Mouse (Mus musculus): ENCODE data around the gene Apobec1. TPM values are rescaled to one million over a fixed set of nuclear protein-coding genes. Genes with fewer than 3 reads are reported as not detected.

Apobec1 gene
- polyA plus RNA-seq, 1 experiment, result 0.23 TPM

DNA sequence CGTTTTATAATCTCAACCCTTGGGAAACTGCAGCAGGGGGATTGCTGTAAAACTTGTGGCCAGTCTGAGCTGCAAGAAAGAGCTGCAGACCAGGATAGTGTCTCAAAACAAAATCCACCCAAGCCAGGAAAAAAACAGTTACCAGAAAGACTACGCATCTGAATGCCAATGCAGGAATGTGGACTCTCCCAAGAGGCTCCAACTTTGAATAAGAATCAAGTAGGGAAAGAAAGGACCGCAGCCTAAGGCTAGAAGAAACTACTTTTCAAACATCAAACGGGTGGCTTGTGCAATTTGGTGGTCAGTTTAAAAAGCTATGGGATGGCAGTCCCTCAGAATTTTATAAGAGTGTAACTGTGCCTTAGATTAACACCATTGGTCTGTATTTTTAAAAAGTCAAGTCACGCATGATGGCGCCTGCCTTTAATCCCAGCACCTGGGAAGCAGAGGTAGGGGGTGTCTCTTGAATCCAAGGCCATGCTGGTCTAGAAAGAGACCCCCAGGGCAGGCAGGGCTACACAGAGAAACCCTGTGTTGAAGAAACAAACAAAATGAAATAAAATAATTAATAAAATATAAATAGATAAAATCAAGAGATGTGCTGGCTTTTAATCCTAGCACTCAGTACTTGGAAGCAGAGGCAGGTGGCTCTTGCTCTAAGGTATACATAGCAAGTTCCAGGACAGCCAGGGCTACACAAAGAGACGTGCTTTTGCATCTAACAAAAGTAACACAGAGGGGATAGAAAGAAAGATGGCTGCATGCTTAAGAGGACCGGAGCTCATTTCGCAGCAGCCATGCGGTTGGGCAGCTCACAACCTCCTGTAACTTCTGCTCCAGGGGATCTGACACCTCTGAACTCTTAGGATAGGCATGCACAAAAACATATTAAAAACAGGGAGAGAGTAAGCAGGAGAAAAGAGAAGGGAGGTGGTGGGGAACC lies 6.5 kb upstream of the Apobec1 start:
- no peak for TF ChIP-seq GATA1 (IDR thresholded peaks at IDR 0.05; ENCODE audit: low read length)

DNA sequence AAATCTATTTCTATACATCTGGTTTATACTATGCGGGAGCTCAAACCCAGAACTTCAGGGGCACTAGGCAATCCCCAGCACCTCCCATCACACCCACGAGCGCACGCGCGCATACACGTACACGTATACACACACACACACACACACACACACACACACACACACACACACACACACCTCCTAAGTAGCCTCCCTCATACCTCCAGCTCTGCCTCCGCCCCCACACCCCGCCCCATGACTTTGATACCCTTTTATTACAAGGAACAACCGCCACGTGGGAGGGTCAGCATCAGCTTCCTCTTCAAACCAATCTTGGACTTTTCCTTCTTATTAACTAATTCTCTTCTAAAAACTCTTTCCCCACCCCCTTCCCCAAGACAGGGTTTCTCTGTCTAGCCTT lies 5.5 kb upstream of the Apobec1 start:
- TF ChIP-seq GATA1 (IDR thresholded peaks at IDR 0.05; ENCODE audit: low read length), result no peak

DNA sequence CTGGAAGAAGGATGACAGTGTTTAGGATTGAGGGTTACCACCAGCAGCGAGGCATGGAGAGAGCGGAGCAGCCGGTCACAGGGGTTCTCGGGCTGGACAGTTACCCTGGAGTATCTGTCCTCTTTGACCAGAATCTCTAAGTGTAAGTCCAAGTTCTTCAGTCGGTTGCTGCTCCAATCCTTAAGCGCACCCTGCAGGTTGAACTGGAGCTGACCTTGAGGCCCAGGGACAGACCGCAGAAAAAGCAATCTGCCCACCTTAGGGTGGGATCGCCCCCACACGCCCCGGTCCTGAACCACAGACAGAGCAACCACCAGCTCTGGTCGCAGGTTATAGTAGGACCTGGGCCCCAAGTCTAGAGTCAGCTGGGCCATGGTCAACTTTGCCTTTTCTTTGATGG lies 4.4 kb upstream of the Apobec1 start:
- no peak for TF ChIP-seq GATA1 (IDR thresholded peaks at IDR 0.05; ENCODE audit: low read length)

DNA sequence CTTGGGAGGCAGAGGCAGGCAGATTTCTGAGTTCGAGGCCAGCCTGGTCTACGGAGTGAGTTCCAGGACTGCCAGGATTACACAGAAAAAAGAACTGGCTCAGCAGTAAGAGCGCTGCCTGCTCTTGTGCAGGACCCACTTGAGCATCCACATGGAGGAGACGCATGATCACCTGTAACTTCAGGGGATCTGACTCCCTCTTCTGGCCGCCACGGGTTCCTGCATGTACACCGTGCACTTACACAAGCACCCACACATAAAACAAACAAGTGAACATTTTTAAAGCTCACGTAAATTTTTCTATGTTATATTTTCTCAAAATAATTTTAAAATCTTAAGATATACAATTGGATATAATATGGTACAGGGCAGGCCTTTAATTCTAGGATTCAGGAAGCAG lies 3.2 kb upstream of the Apobec1 start:
- TF ChIP-seq GATA1 (IDR thresholded peaks at IDR 0.05; ENCODE audit: low read length), result no peak

DNA sequence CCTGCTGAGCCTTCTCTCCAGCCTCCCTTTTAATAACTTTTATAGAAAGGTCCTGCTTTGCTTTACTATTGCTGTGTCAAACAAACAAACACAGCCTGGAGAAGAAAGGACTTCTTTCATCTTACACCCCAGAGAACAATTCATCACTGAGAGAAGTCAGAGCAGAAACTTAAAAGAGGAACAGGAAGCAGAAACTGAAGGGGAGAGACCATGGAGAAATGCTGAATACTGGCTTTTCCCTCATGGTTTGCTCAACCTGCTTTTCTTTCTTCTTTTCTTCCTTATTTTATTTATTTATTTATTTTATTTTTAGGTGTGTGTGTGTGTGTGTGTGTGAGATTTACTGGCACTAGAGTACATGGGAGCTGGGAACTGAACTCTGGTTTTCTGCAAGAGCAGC lies 2.0 kb upstream of the Apobec1 start:
- TF ChIP-seq GATA1 (IDR thresholded peaks at IDR 0.05; ENCODE audit: low read length), result no peak

DNA sequence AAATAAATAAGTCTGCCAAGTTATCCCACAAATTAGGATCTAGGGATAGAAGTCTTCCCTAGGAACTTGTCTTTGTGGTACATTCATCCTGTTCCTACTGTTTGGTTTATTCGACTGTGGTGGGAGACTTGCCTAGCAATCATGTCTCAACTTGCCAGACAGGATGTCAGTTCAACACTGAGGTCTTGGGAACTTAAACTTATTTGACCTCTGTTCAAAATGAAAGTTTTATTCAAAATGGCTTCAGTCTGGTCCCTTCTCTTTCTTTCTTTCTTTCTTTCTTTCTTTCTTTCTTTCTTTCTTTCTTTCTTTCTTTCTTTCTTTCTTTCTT lies 713 bp upstream of the Apobec1 start:
- TF ChIP-seq GATA1 (IDR thresholded peaks at IDR 0.05; ENCODE audit: low read length), result no peak

DNA sequence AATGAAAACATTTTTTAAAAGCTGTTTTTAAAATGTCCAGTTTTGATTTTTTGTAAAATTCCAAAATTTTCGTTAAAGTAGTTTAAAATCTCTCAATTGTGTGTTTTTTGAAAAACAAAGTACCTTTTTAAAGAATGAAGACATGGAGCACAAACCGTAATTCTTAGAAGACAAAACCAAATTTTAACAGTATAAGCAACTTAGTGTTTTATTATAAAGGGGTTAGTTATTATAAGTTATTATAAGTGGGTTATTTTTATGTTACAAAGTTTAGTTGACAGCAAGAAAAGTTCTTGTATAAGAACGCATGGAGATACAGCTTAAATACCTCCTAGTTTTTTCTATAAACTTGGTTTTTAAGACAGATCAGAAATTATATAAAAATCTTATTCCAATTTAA lies 629 bp downstream of the Apobec1 start:
- TF ChIP-seq GATA1 (IDR thresholded peaks at IDR 0.05; ENCODE audit: low read length), result no peak

DNA sequence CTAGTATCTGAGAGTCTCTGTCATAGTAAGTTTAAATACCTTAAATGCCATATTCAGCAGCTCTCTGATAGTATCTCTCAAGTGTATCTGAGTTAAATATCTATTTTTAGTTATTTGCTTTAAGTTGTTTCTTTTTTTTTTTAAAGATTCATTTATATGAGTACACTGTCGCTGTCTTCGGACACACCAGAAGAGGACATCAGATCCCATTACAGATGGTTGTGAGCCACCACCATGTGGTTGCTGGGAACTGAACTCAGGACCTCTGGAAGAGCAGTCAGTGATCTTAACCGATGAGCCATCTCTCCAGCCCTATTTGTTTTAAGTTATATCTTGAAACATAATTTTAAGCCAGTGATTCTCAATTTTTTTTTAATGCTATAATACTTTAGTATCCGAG lies 1.2 kb downstream of the Apobec1 start:
- TF ChIP-seq GATA1 (IDR thresholded peaks at IDR 0.05; ENCODE audit: low read length), result no peak

DNA sequence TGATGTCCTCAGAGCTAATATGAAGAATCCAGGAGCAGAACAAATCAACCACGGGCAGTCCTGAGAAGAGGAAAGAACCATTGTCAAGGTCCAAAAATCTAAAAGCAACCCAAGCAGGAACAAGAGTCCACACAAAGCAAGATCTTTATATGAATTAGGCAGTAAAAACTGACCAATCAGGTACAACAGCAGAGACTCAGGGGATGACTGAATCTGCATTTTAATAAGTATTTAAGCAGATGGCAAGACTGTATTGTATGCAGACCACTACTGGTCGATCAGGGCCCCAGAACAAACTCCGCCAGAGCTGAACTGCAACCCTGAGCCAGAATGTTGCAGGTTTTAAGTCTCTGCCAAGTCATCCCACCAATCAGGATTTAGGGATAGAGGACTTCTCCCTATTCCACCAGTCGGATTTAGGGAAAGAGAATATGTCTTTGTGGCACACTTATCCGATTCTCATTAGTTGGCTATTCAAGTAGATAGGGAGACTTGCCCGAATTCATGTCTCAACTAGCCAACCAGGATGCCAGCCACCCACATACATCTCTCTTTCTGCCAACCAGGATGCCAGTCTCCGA lies 2.1 kb downstream of the Apobec1 start:
- no peak for TF ChIP-seq GATA1 (IDR thresholded peaks at IDR 0.05; ENCODE audit: low read length)

DNA sequence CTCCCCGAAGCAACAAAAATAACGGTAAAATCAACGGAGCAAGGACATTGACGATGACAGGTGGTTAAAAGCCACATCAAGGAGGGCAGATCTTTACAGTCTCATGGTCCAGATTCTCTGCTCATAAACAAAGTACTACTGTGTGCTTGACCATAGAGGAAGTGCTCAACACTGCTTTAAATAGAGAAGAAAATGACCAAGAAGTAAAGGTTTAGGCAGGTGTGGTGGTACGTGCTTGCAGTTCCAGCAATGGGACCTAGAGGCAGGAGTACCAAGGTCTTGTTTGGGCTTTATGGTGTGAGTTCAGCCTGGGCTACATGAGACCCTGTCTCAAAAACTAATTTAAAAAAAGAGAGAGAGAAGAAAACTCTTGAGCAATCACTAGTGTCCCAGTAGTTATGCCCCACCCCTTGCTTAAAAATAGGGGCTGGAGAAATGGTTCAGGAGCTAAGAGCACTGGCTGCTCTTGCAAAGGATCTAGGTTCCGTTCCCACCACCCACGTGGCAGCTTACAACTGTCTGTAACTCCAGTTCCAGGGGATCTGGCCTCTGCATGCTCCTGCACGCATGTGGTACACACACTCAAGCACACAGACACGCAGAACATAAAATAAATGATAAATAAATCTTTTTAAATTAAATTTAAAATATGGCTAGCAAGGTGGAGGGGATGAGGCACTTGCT lies 3.0 kb downstream of the Apobec1 start:
- TF ChIP-seq GATA1 (IDR thresholded peaks at IDR 0.05; ENCODE audit: low read length), result no peak

DNA sequence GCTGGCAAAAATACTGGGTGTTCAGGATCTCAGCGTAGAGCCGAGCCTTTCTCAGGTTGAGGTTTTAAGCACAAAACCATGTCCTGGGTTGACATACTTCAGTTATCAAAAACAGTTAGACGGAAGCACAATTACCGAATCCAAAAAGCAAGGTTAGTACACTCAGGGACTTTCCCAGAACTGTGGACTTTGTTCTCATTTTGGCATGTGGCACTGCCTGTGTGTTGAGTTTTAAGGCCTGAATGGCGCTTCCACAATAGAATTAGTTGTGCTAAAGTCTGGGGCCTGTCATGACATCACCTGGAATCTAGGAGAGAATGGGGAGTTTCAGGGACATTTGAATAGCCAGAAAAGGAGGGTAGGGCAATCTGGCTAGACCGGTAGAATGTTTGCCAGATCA lies 3.8 kb downstream of the Apobec1 start:
- no peak for TF ChIP-seq GATA1 (IDR thresholded peaks at IDR 0.05; ENCODE audit: low read length)

DNA sequence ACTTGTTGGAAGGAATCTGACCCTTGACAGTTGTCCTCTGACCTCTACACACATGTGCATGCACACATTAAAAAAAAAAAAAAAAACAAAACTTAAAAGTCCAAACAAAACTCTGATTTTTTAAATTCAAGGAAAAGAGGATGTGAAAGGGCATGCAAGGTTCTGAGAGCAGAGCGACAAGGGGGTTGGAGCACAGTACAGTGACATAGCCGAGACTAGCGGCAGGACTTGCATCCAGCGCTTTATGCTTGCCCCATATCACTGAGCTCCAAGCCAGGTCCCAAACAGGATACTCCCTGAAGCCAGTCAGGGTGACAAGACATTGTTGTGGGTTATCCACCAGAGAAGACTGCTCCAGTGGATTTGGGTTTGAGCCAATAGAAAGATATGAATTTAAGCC lies 4.2 kb downstream of the Apobec1 start:
- TF ChIP-seq GATA1 (IDR thresholded peaks at IDR 0.05; ENCODE audit: low read length), result no peak

DNA sequence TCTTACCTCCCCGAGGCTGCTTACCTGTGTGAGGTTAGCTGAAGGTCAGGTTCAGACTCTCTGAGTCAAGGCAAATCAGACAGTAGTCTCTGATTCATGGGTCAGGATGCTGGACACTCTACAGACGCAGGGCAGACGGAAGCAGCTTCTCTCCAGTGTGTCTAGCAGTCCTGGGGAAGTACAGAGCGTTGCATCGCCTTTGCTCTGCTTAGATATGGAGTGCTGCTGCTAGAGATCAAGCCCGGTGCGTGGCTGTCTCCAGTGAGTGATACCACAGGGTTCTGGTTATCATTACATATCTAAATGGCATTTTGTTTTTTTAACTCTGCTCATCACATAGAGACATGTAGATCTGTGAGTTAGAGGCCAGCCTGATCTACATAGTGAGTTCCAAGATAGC lies 5.6 kb downstream of the Apobec1 start:
- TF ChIP-seq GATA1 (IDR thresholded peaks at IDR 0.05; ENCODE audit: low read length), result no peak

DNA sequence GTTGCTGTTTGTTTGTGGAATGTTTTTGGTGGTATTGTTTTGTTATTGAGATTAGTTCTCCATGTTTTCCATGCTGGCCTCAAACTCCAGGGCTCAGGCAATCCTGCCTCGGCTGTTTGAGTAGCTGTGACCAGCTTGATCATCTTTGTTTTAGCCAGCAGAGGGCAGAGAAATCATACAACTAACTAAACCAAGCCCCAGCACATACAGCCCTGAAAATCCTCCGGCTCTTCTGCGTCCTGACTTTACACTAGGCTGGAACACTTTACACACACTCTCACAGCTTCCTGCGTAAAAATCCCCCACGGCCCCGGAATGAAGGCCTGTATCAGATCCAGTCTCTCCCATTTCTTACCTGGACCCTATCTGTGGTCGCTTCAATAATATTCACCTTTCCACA lies 6.6 kb downstream of the Apobec1 start:
- no peak for TF ChIP-seq GATA1 (IDR thresholded peaks at IDR 0.05; ENCODE audit: low read length)

DNA sequence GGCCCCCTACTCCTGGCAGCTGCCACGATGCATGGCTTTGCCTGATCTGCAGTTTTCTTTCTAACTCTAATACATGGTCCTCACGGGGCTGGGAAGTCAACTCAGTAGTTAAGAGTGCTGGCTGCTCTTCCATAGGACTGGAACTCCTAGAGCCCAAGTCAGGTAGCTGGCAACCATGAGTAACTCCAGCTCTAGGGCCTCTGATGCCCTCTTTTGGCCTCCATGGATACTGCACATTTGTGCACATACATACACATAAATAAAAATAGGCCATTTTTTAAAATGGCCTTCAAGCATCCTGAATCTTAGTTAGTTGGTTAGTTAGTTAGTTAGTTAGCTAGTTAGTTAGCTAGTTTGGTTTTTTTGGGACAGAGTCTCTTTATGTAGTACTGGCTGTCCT lies 9.3 kb downstream of the Apobec1 start:
- TF ChIP-seq GATA1 (IDR thresholded peaks at IDR 0.05; ENCODE audit: low read length), result no peak

DNA sequence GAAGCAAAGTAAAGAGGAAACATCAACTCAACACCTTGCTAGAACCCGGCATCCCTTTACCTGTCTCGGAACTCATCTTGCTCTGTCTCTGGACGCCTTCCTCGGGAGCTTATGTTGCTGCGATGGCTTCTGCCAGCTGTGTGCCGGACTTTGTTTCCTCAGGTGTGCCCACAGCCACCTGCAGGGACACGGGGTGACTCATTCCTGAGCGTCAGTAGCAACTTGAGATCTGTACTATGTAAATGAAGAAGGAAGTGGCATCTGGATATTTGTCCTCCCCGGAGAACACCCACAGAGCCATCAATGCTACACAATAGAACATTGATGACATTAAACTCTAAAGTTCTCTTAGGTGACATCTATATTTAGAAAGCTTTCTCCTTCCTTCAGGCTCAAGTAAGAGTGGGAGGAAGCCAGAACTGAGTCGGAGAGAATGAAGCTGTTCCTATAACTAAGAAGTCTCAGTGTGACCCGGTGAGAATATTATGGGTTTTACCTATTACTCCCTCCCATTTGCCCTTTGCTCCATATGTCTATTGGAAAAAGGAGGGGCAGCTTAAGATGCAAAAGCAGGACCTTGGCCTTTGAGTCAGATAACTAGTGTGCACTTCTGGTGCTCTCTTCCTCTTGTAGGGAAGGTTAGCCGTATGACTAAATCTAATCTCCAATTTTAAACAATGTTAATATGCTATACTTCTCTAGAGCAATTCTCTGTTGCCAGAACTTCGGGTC lies 11.1 kb downstream of the Apobec1 start:
- TF ChIP-seq GATA1 (IDR thresholded peaks at IDR 0.05; ENCODE audit: low read length), result no peak

Measured in G1E-ER4 (cell line).